Comparison of ENCODE assay signal across 8 mouse cellular contexts in the genomic region with DNA sequence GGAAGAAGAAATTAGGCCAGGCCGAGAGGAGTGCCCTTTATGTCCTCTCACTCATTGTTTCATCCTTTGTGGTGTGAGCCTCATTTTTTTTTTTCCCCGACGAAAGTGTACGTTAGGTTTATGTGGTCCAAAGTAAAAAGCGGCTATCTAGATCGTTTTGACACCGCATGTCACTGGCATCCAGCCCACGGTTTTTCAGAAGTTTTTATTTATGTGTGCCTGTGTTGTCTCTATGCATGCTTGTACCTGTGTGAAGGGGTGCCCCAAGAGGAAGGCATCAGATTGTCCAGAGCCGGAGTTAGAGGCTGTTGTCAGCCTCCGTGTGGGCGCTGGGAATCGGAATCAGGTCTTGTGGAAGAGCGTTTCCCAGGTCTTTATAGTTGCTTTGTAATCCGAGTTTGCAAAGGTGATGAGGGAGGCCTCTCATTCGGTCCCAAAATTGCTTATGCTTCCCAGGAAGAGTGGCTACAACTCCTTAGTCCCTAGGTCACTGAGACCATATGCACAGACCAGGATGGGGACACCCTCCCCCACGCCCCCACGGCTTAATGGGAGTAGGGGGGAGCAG. TPM values are rescaled to one million over a fixed set of nuclear protein-coding genes. Genes with fewer than 3 reads are reported as not detected.
DNase-seq lines count a peak whose midpoint lies in the region; ATAC-seq and TF ChIP-seq lines count a peak whose summit lies in the region.

No protein-coding gene starts in this region.

- peak overlapping the region; percentile 95 for H3K27ac ChIP-seq in embryonic facial prominence, embryonic 10.5 days (replicated peaks)
- peak overlapping the region; percentile 83 for H3K27ac ChIP-seq in intestine, embryonic 14.5 days (ENCODE audit: low read depth)

- peak overlapping the region; percentile 52 for H3ac ChIP-seq in myocyte (ENCODE audit: control insufficient read depth, insufficient read length)

- no peak for ATAC-seq in intestine, embryonic 14.5 days (replicated peaks; ENCODE audit: low FRiP score, low TSS enrichment, low read depth)

- WGBS in embryonic facial prominence, embryonic 10.5 days = 11% methylated on average over 17 of the region's 17 CpGs
- WGBS in intestine, embryonic 14.5 days = 6% methylated on average over 17 of the region's 17 CpGs

- H3K79me2 ChIP-seq in myocyte (ENCODE audit: control insufficient read depth, insufficient read depth) = peaks cover 43% of the 10 kb centered on the region

- H3K27me3 ChIP-seq in embryonic facial prominence, embryonic 10.5 days (replicated peaks; ENCODE audit: low read depth, poor library complexity, severe bottlenecking) = 0 out of 2 replicates have a peak, but pooled peaks cover 15% of the 10 kb centered on the region
- H3K27me3 ChIP-seq in intestine, embryonic 14.5 days (replicated peaks; ENCODE audit: control insufficient read depth, insufficient read depth, low read length) = no peaks in the 10 kb centered on the region; the same call in 1 of the 2 replicates
- no peaks in the 10 kb centered on the region for H3K27me3 ChIP-seq in myocyte (ENCODE audit: control insufficient read depth, insufficient read depth, insufficient read length)

- H3K9ac ChIP-seq in intestine, embryonic 14.5 days (ENCODE audit: low read length) = peak overlapping the region; percentile 77

- peak overlapping the region; percentile 93 for H3K4me3 ChIP-seq in embryonic facial prominence, embryonic 10.5 days
- peak overlapping the region; percentile 64 for H3K4me3 ChIP-seq in intestine, embryonic 14.5 days (ENCODE audit: low read depth, low read length)
- peak overlapping the region; percentile 90 for H3K4me3 ChIP-seq in myocyte

- H3K36me3 ChIP-seq in embryonic facial prominence, embryonic 10.5 days (replicated peaks) = peaks cover 39% of the 10 kb centered on the region
- H3K36me3 ChIP-seq in intestine, embryonic 14.5 days (ENCODE audit: control insufficient read depth, insufficient read depth, low read length) = peaks cover 17% of the 10 kb centered on the region
- H3K36me3 ChIP-seq in myocyte (ENCODE audit: control insufficient read depth, insufficient read depth) = peaks cover 21% of the 10 kb centered on the region

- H3K4me2 ChIP-seq in intestine, embryonic 14.5 days (ENCODE audit: low read length) = peak overlapping the region; percentile 92
- peak overlapping the region; percentile 92 for H3K4me2 ChIP-seq in myocyte (ENCODE audit: low read depth)

- TF ChIP-seq POLR2A in myocyte (IDR thresholded peaks at IDR 0.05; ENCODE audit: insufficient read length, low read depth) = no peak

- DNase-seq in cerebellum, adult 8-10 months = peak; percentile 14
- DNase-seq in cerebellum, postnatal 4 days (ENCODE audit: low spot score in 2 of 2) = no peak
- peak; percentile 20 for DNase-seq in A20 (ENCODE audit: low read depth, low spot score)
- DNase-seq in embryonic facial prominence, embryonic 10.5 days (ENCODE audit: low spot score) = peak; percentile 22
- DNase-seq in intestine, embryonic 14.5 days (ENCODE audit: low spot score) = no peak
- no peak for DNase-seq in left cerebral cortex, adult 8-10 months (ENCODE audit: low spot score in 2 of 2)
- no peak for DNase-seq in gastrocnemius, adult 8-10 months (ENCODE audit: low spot score in 2 of 2)

- H3K4me1 ChIP-seq in embryonic facial prominence, embryonic 10.5 days = peaks cover 15% of the 10 kb centered on the region
- H3K4me1 ChIP-seq in intestine, embryonic 14.5 days (replicated peaks; ENCODE audit: control insufficient read depth, insufficient read depth, low read length) = peaks cover 11% of the 10 kb centered on the region

- H3K9me3 ChIP-seq in embryonic facial prominence, embryonic 10.5 days = no peaks in the 10 kb centered on the region
- no peaks in the 10 kb centered on the region for H3K9me3 ChIP-seq in intestine, embryonic 14.5 days (ENCODE audit: control insufficient read depth, low read length)

TF ChIP-seq in myocyte, 11 proteins besides CTCF, POLR2A, EP300 and RAD21:
- TF ChIP-seq TCF12 (IDR thresholded peaks at IDR 0.05; ENCODE audit: insufficient read depth, poor library complexity, severe bottlenecking) (no peak), TCF3 (IDR thresholded peaks at IDR 0.05; ENCODE audit: insufficient read length, low read depth) (no peak), REST (IDR thresholded peaks at IDR 0.05; ENCODE audit: insufficient read depth, insufficient read length) (no peak), MAX (IDR thresholded peaks at IDR 0.05; ENCODE audit: low read depth) (no peak), USF1 (IDR thresholded peaks at IDR 0.05; ENCODE audit: low read depth) (no peak), MYOD1 (IDR thresholded peaks at IDR 0.05; ENCODE audit: control insufficient read depth in 1 of 3, insufficient read length in 2 of 3, low read depth in 2 of 3) (no peak), MYOG (IDR thresholded peaks at IDR 0.05; ENCODE audit: control insufficient read depth in 1 of 3, insufficient read depth in 1 of 3, insufficient read length in 2 of 3, low read depth in 2 of 3) (no peak)

RNA-seq across cellular contexts. Expression of a gene that starts 0.9 kb away (rescaled TPM):
- polyA plus RNA-seq in embryonic facial prominence, embryonic 10.5 days (2016; fragmentation: Nextera tagmentation; extraction: Ambion mirVana) = 221 and 223 TPM in 2 replicates
- polyA plus RNA-seq in intestine, embryonic 14.5 days (2014; fragmentation: Nextera tagmentation; extraction: Ambion mirVana) = 154 and 165 TPM in 2 replicates
- polyA plus RNA-seq in myocyte (2012; fragmentation: generic; extraction: Trizol) = 87.9 TPM
- 100 to 1,000 TPM; 108 to 111 (median 109) TPM for total RNA-seq in left cerebral cortex, adult 8-10 months (2022)
- 10 to 100 TPM; 84.3 to 91.2 (median 88.7) TPM for total RNA-seq in gastrocnemius, adult 8-10 months (2022)

RNA-seq across cellular contexts. Expression of a gene that starts 18.6 kb away (rescaled TPM):
- 72.3 and 80.2 TPM in 2 replicates for polyA plus RNA-seq in embryonic facial prominence, embryonic 10.5 days (2016; fragmentation: Nextera tagmentation; extraction: Ambion mirVana)
- polyA plus RNA-seq in intestine, embryonic 14.5 days (2014; fragmentation: Nextera tagmentation; extraction: Ambion mirVana) = 63.8 and 67.1 TPM in 2 replicates
- 17.5 TPM for polyA plus RNA-seq in myocyte (2012; fragmentation: generic; extraction: Trizol)
- 1 to 10 TPM; 3.1 to 6.4 (median 3.3) TPM for total RNA-seq in left cerebral cortex, adult 8-10 months (2022)
- 10 to 100 TPM in 1 of 4 experiments, 1 to 10 TPM in 3; 6.7 to 10.7 (median 8.3) TPM for total RNA-seq in gastrocnemius, adult 8-10 months (2022)

Comparison
In these comparisons a context has a peak if more than half of its experiments do, and no peak if none do; other contexts are left out.
1. DNase-seq: peak in cerebellum, adult 8-10 months (single experiment), A20 (single experiment) and embryonic facial prominence, embryonic 10.5 days (single experiment); none in cerebellum, postnatal 4 days (0 of 2), intestine, embryonic 14.5 days (single experiment), left cerebral cortex, adult 8-10 months (0 of 2) and gastrocnemius, adult 8-10 months (0 of 2).
2. Peak in every context shown above with its lines, with median percentiles within 50 percentile points of each other: H3K4me3 ChIP-seq.